Mouse (Mus musculus) intestine, postnatal 0 days (tissue): Measurements from ENCODE around the gene Npas2. TPM values are rescaled to one million over a fixed set of nuclear protein-coding genes. Genes with fewer than 3 reads are reported as not detected.
A peak's percentile ranks its signal among the peaks of the same experiment; 100 is the strongest.

ENCODE experiments used
- ATAC-seq: fragments of 200-750 bp; cut with Nextera tagmentation; 2 replicates; pipeline ENCODE4 v1.8.0; 2017; ENCODE audit warnings: mild to moderate bottlenecking, moderate TSS enrichment, moderate library complexity
- H3K27ac ChIP-seq: fragments of 300-500 bp; sonication (generic); 2 replicates; pipeline ENCODE4 v1.5.1; 2014; ENCODE audit warnings: mild to moderate bottlenecking, low read depth, low read length, moderate library complexity
- H3K27me3 ChIP-seq: fragments of 300-500 bp; sonication (generic); replicated peaks from 2 replicates; pipeline ENCODE4 v1.6.1; 2014; ENCODE audit warnings: low read length, mixed read lengths; ENCODE audit not compliant: control insufficient read depth, insufficient read depth
- H3K36me3 ChIP-seq: fragments of 300-500 bp; sonication (generic); 2 replicates; pipeline ENCODE4 v1.6.1; 2014; ENCODE audit warnings: mild to moderate bottlenecking, moderate library complexity; ENCODE audit not compliant: control insufficient read depth, insufficient read depth
- H3K4me1 ChIP-seq: fragments of 300-500 bp; sonication (generic); replicated peaks from 2 replicates; pipeline ENCODE4 v1.6.1; 2014; ENCODE audit warnings: antibody characterized with exemption, low read length, mixed read lengths; ENCODE audit not compliant: control insufficient read depth, insufficient read depth
- H3K4me2 ChIP-seq: fragments of 300-500 bp; sonication (generic); replicated peaks from 2 replicates; pipeline ENCODE4 v1.6.1; 2014; ENCODE audit warnings: low read depth, mild to moderate bottlenecking, moderate library complexity
- H3K4me3 ChIP-seq: fragments of 300-500 bp; sonication (generic); 2 replicates; pipeline ENCODE4 v1.5.1; 2014; ENCODE audit warnings: low read depth, low read length
- H3K9ac ChIP-seq: fragments of 300-500 bp; sonication (generic); 2 replicates; pipeline ENCODE4 v1.6.1; 2014; ENCODE audit warnings: mild to moderate bottlenecking, low read depth, low read length
- H3K9me3 ChIP-seq: fragments of 300-500 bp; sonication (generic); 2 replicates; pipeline ENCODE4 v1.6.1; 2016; ENCODE audit warnings: mixed run types; ENCODE audit not compliant: control insufficient read depth
- CTCF ChIP-seq: sonication (generic); IDR thresholded peaks from 2 replicates; pipeline ENCODE4 v1.5.1; 2016; ENCODE audit warnings: low read depth, mild to moderate bottlenecking, control low read depth, antibody characterized with exemption, moderate library complexity
- WGBS: fragments of 180-500 bp; shearing (Covaris S2); extraction: QIAGEN DNeasy Blood & Tissue Kit; methylation state at CpG from one replicate; pipeline ENCODE4 v1.1.7; 2014; 5-methylcytosine and 5-hydroxymethylcytosine counted together
- polyA plus RNA-seq: library from polyadenylated mRNA; unstranded; fragments of >200 nt; fragmentation: Nextera tagmentation; extraction: Ambion mirVana; gene quantifications from 2 replicates; pipeline ENCODE4 v1.2.1, GENCODE M21; 2015

The Npas2 gene
- polyA plus RNA-seq, 1 experiment from 2014 or later = 4.1 TPM

DNA sequence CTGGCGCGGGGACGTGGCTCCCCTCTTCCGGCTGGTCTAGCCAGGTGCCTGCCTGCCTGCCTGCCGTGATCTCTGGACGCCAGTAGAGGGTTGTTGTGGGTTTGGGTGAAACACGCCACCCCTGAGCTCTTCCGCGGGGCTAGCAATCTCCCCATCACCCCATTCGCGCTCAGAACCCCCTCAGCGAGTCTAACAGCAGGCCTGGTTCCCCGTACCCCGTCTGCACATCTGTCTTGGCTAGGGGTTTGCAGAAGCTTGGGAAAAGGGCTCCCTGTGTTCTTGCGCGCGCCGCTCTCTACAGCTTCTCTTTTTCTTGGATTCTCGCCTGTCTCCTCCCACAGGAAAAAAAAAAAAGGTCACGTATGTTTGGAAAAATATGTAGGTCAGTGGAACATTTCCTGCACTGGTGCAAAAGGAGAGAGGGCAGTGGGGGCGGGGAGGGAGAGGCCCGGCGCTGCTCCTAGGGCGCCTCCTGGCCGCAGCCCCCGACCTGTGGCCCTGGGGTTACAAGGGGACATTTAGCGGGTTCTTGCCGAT is 1.0 kb upstream of the Npas2 start:
- 3% methylated on average over 28 of the region's 28 CpGs for WGBS
- Histone ChIP-seq H3K4me2 (peak overlapping the region; percentile 100), H3K27ac (peak overlapping the region; percentile 91), H3K36me3 (no peaks in the 10 kb centered on the region), H3K9me3 (no peaks in the 10 kb centered on the region), H3K27me3 (0 out of 2 replicates have a peak, but pooled peaks cover 6% of the 10 kb centered on the region), H3K4me1 (peaks cover 6% of the 10 kb centered on the region; the same call in 1 of the 2 replicates), H3K4me3 (peak overlapping the region; percentile 64), H3K9ac (peak overlapping the region; percentile 78)
- peak; percentile 57 for TF ChIP-seq CTCF
- peak; percentile 64 for ATAC-seq

DNA sequence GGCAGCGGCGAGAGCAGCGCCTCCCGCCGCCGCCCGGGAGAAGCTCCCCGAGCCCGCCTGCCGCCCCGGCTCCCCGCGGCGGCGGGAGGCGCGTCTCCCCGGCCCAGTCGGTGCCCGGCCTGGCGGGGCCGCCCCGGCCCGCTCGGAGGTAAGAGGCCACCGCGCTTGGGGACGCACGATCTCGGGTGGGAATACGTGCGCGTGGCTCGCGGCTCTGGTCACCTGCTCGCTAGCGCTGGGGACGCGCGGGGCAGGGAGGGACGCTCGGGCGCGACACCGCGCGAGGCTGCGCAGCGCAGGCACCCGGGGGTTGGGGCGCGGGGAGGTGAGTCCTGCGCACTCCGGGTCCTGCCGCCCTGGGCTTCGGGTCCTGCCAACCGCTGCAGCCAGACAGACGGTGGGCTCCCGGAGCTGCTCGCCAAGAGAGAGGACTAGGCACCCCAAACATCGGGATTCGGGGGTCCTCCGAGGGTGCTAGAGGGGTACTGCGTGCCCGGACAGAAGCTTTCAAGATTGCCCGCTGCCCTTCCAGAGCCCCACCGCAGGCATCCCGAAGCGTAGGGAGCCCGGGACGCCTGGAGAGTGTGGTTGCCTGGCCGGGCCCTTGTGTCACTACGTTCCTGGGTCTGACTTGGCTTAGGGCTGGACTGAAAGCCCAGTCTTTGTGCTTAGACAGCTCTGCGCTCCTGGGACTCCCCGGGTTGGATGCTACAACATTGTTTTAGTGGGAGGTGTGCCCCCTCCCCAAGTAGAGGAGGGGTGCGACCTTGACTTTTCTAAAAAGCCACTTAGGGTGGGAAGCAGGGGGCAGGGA is 538 bp downstream of the Npas2 start:
- Histone ChIP-seq H3K9me3 (no peaks in the 10 kb centered on the region), H3K27me3 (0 out of 2 replicates have a peak, but pooled peaks cover 6% of the 10 kb centered on the region), H3K9ac (peak overlapping the region; percentile 78), H3K4me3 (peak overlapping the region; percentile 64), H3K36me3 (no peaks in the 10 kb centered on the region), H3K4me2 (peak overlapping the region; percentile 100), H3K27ac (peak overlapping the region; percentile 91), H3K4me1 (peaks cover 8% of the 10 kb centered on the region; the same call in 1 of the 2 replicates)
- TF ChIP-seq CTCF = no peak
- ATAC-seq = peak; percentile 49
- under 1% methylated on average over 63 of the region's 76 CpGs for WGBS

DNA sequence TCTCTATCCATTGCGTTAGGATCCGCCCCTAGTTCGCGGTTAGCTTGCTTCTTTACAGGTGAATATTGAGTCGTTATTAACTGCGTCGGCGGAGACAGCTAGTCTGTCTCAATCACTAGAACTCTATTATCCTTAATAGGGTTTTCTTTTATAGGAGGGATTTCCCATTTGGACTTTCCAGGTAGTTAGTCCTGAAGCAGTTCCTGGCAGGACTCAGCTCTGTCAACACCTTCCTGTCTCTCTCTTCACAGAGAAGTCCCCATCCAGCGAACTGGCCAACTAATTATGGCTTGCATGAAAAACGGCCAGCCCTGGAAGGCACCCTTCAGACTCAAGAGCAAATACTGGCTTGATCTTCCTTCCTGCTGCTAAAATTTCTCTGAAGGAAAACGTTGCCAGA is 1.4 kb downstream of the Npas2 start:
- Histone ChIP-seq H3K27ac (no peak overlapping the region), H3K9me3 (no peaks in the 10 kb centered on the region), H3K4me1 (peaks cover 12% of the 10 kb centered on the region; the same call in 1 of the 2 replicates), H3K4me2 (peak overlapping the region; percentile 100), H3K27me3 (0 out of 2 replicates have a peak, but pooled peaks cover 6% of the 10 kb centered on the region), H3K36me3 (no peaks in the 10 kb centered on the region), H3K4me3 (peak overlapping the region; percentile 64), H3K9ac (no peak overlapping the region)
- TF ChIP-seq CTCF = no peak
- 12% methylated on average over 11 of the region's 11 CpGs for WGBS
- ATAC-seq = no peak

DNA sequence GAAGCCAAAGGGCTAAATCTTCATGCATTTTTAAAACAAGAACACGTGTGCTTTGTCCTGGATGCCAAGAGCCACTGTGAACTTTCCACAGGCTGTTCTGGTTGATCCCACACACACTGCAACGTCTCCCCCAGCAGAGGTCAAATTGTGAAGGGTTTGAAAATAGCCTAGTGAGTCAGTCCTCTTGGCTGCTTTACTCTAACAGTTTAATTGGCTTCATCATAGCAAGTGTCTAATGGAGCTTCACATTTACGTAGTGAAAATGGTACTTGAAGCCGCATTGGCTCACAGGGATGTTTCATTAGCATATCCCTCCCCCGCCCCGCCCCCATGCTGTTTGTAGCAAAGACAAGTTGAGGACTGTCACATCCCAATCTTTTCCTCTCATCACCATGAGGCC is 2.6 kb downstream of the Npas2 start:
- 0 out of 2 replicates have a peak, but pooled peaks cover 6% of the 10 kb centered on the region for H3K27me3 ChIP-seq
- H3K27ac ChIP-seq = no peak overlapping the region
- H3K9ac ChIP-seq = no peak overlapping the region
- no peak overlapping the region for H3K4me3 ChIP-seq
- H3K4me2 ChIP-seq = no peak overlapping the region
- H3K4me1 ChIP-seq = peaks cover 12% of the 10 kb centered on the region; the same call in 1 of the 2 replicates
- no peaks in the 10 kb centered on the region for H3K9me3 ChIP-seq
- 49% methylated on average over 6 of the region's 6 CpGs for WGBS
- TF ChIP-seq CTCF = no peak
- H3K36me3 ChIP-seq = no peaks in the 10 kb centered on the region
- ATAC-seq = no peak

DNA sequence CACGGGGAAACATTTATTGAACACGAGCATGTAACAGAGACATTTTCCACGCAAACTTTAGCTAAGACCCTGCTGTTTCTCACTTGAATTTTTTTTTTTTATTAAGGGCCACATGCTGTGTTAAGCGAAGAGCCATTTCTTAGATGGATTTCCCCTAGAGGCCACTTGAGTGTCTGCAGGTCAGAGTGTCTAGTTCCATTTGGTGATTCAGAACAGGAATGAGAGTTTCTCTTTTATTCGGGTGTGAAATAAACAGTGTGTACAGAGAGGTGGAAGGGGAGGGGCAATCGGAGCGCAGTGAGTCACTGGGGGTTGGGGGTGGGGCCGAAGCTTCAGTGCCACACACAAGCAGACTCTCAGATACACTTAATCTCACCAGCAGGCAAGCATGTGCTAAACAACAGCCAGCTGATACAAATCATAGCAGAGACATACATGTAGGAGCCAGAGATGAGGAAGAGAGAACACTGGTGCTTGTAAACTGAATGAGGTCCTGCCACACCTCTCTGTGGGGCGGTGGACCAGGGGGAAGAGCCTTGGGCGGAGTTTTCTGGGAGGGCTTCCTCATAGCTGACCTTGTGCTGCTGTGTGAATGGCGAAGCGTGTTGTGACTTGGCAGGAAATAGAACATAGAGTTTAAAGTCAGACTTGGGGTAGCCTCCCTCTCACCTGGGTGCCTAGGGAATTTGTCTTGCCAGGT is 3.3 kb downstream of the Npas2 start:
- ATAC-seq = peak; percentile 68
- TF ChIP-seq CTCF = peak; percentile 63
- H3K36me3 ChIP-seq = no peaks in the 10 kb centered on the region
- H3K27ac ChIP-seq = peak overlapping the region; percentile 54; the same call in 1 of the 2 replicates
- no peak overlapping the region for H3K9ac ChIP-seq
- peak overlapping the region; percentile 37 for H3K4me2 ChIP-seq
- 32% methylated on average over 12 of the region's 12 CpGs for WGBS
- H3K4me3 ChIP-seq = no peak overlapping the region
- H3K27me3 ChIP-seq = 0 out of 2 replicates have a peak, but pooled peaks cover 6% of the 10 kb centered on the region
- H3K9me3 ChIP-seq = no peaks in the 10 kb centered on the region
- H3K4me1 ChIP-seq = peaks cover 12% of the 10 kb centered on the region; the same call in 1 of the 2 replicates

DNA sequence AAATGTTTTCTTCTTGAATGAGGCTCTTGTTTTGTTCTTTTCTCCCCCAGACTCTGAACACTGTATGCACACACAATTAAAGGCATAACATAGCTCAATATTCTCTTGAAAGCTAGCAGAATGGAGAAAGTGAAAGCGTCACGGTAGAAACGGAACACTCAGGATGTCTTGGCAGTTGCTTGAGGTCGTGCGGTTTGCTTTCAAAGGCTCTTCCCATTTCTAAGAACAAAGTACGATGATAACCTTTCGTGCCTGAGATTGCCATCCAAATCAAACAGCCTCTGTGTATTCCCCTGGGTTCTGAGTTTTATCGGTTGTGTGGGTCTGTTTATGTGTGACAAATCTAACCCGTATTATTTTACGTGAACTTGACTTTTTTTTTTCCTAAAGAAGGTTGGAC is 11.5 kb downstream of the Npas2 start:
- Histone ChIP-seq H3K4me3 (no peak overlapping the region), H3K4me2 (peak overlapping the region; percentile 48), H3K36me3 (no peaks in the 10 kb centered on the region), H3K9ac (no peak overlapping the region), H3K27me3 (no peaks in the 10 kb centered on the region), H3K27ac (no peak overlapping the region), H3K9me3 (no peaks in the 10 kb centered on the region), H3K4me1 (0 out of 2 replicates have a peak, but pooled peaks cover 3% of the 10 kb centered on the region)
- no peak for TF ChIP-seq CTCF
- WGBS = 41% methylated on average over 10 of the region's 10 CpGs
- ATAC-seq = no peak
